Mouse (Mus musculus) small intestine, adult 2 months (tissue): ENCODE results near the gene Kdm4c.

Source experiments
- CTCF ChIP-seq: fragments of 200-500 bp; IDR thresholded peaks from 2 replicates; pipeline ENCODE4 v1.5.1; 2012; ENCODE audit warnings: low read depth, mild to moderate bottlenecking, control low read depth, inconsistent platforms, low read length, moderate library complexity, mixed read lengths; ENCODE audit not compliant: insufficient replicate concordance, insufficient read length; ENCODE audit errors: extremely low read depth
- POLR2A ChIP-seq: fragments of 200-500 bp; IDR thresholded peaks from 2 replicates; pipeline ENCODE4 v1.6.1; 2012; ENCODE audit warnings: low read depth, mild to moderate bottlenecking, control low read depth, inconsistent platforms, low read length, moderate library complexity

- no peak for TF ChIP-seq CTCF
- no peak for TF ChIP-seq POLR2A
Measured at GRCm38 (mm10) chr4:74386583-74386982, 144.3 kb downstream of the Kdm4c start.
